Mouse (Mus musculus): Measurements from ENCODE around the gene Trpm8. TPM values are rescaled to one million over a fixed set of nuclear protein-coding genes. Genes with fewer than 3 reads are reported as not detected.

Gene Trpm8
- under 1 TPM in 2 of 4 experiments, not detected in 2; 0.09 to 0.22 TPM for total RNA-seq (2022)

GRCm38 (mm10) chr1:88277098-88277817 is at the start of gene Trpm8, which contains the start of gene Hjurp:
Gene Trpm8 (plus strand): TSS chr1:88277661.
Gene Hjurp (minus strand): TSS chr1:88277633.
- DNase-seq (ENCODE audit: low spot score in 2 of 2), result peak; percentile 100

- no peak for DNase-seq (ENCODE audit: low spot score in 2 of 2)
Observed at GRCm38 (mm10) chr1:88228121-88228520, 49.3 kb upstream of the Trpm8 start.

GRCm38 (mm10) chr1:88229566-88229965 is 47.9 kb upstream of the Trpm8 start:
- DNase-seq (ENCODE audit: low spot score in 2 of 2), result no peak

GRCm38 (mm10) chr1:88229986-88230385 is 47.5 kb upstream of the Trpm8 start:
- no peak for DNase-seq (ENCODE audit: low spot score in 2 of 2)

GRCm38 (mm10) chr1:88230421-88230820 is 47.0 kb upstream of the Trpm8 start:
- no peak for DNase-seq (ENCODE audit: low spot score in 2 of 2)

- no peak for DNase-seq (ENCODE audit: low spot score in 2 of 2)
Observed at GRCm38 (mm10) chr1:88230981-88231802, 46.3 kb upstream of the Trpm8 start.

GRCm38 (mm10) chr1:88231803-88232499 is 45.5 kb upstream of the Trpm8 start:
- no peak for DNase-seq (ENCODE audit: low spot score in 2 of 2)

GRCm38 (mm10) chr1:88232664-88233380 is 44.6 kb upstream of the Trpm8 start:
- no peak for DNase-seq (ENCODE audit: low spot score in 2 of 2)

GRCm38 (mm10) chr1:88233421-88234247 is 43.8 kb upstream of the Trpm8 start:
- DNase-seq (ENCODE audit: low spot score in 2 of 2), result no peak

- DNase-seq (ENCODE audit: low spot score in 2 of 2), result no peak
Observed at GRCm38 (mm10) chr1:88234248-88234610, 43.2 kb upstream of the Trpm8 start.

- no peak for DNase-seq (ENCODE audit: low spot score in 2 of 2)
Observed at GRCm38 (mm10) chr1:88234646-88235045, 42.8 kb upstream of the Trpm8 start.

GRCm38 (mm10) chr1:88235046-88235893 is 42.2 kb upstream of the Trpm8 start:
- DNase-seq (ENCODE audit: low spot score in 2 of 2), result no peak

GRCm38 (mm10) chr1:88235894-88236415 is 41.5 kb upstream of the Trpm8 start:
- no peak for DNase-seq (ENCODE audit: low spot score in 2 of 2)

- DNase-seq (ENCODE audit: low spot score in 2 of 2), result no peak
Observed at GRCm38 (mm10) chr1:88237311-88237710, 40.1 kb upstream of the Trpm8 start.

GRCm38 (mm10) chr1:88238771-88239170 is 38.7 kb upstream of the Trpm8 start:
- no peak for DNase-seq (ENCODE audit: low spot score in 2 of 2)

GRCm38 (mm10) chr1:88240072-88240471 is 37.4 kb upstream of the Trpm8 start:
- DNase-seq (ENCODE audit: low spot score in 2 of 2), result no peak

GRCm38 (mm10) chr1:88240579-88240978 is 36.9 kb upstream of the Trpm8 start:
- DNase-seq (ENCODE audit: low spot score in 2 of 2), result no peak

GRCm38 (mm10) chr1:88243861-88244260 is 33.6 kb upstream of the Trpm8 start:
- DNase-seq (ENCODE audit: low spot score in 2 of 2), result no peak

GRCm38 (mm10) chr1:88245881-88246280 is 31.6 kb upstream of the Trpm8 start:
- DNase-seq (ENCODE audit: low spot score in 2 of 2), result no peak

Data from layer of hippocampus, adult 8-10 months (tissue).